Comparison of ENCODE assay signal across 13 mouse cellular contexts in genomic region chr4:55227394-55227793, GRCm38 (mm10).
DNase-seq lines count a peak whose midpoint lies in the region; ATAC-seq and TF ChIP-seq lines count a peak whose summit lies in the region.
"Had no signal": no experiment of that assay in that cellular context is flagged by ENCODE, and none has a peak within 500 bp of the region (broad histone marks: within the 10 kb centered on the region; RNA-seq: fewer than 3 reads in every experiment).

No protein-coding gene starts in this region.

- no peak for TF ChIP-seq EP300 in stomach, postnatal 0 days (optimal IDR thresholded peaks at IDR 0.05)

- H3K4me2 ChIP-seq in midbrain, postnatal 0 days (ENCODE audit: low read depth, low read length, poor library complexity, severe bottlenecking): no peak overlapping the region
- no peak overlapping the region for H3K4me2 ChIP-seq in midbrain, embryonic 14.5 days (ENCODE audit: low read length)
- H3K4me2 ChIP-seq in stomach, postnatal 0 days (replicated peaks; ENCODE audit: low read depth): no peak overlapping the region
- H3K4me2 ChIP-seq: neural tube, embryonic 15.5 days had no signal

- no peaks in the 10 kb centered on the region for H3K27me3 ChIP-seq in midbrain, postnatal 0 days (ENCODE audit: insufficient read depth, low read length)
- no peaks in the 10 kb centered on the region for H3K27me3 ChIP-seq in midbrain, embryonic 14.5 days (ENCODE audit: control insufficient read depth, insufficient read depth, low read length)
- H3K27me3 ChIP-seq in stomach, postnatal 0 days (ENCODE audit: control insufficient read depth, insufficient read depth, low read length): no peaks in the 10 kb centered on the region
- H3K27me3 ChIP-seq: neural tube, embryonic 15.5 days had no signal

- no peak overlapping the region for H3K9ac ChIP-seq in midbrain, postnatal 0 days (replicated peaks; ENCODE audit: low read length, poor library complexity, severe bottlenecking)
- no peak overlapping the region for H3K9ac ChIP-seq in midbrain, embryonic 14.5 days (replicated peaks; ENCODE audit: low read length)
- H3K9ac ChIP-seq in stomach, postnatal 0 days (ENCODE audit: low read length): no peak overlapping the region
- H3K9ac ChIP-seq: liver, embryonic 14.5 days; neural tube, embryonic 15.5 days had no signal

- ATAC-seq in frontal cortex, adult (ENCODE audit: low TSS enrichment): peak; percentile 31; the same call in 1 of the 2 replicates
- no peak for ATAC-seq in midbrain, postnatal 0 days (ENCODE audit: low FRiP score)
- ATAC-seq in midbrain, embryonic 14.5 days (ENCODE audit: low FRiP score, low TSS enrichment): no peak
- no peak for ATAC-seq in stomach, postnatal 0 days (ENCODE audit: low FRiP score, low TSS enrichment)

- H3K27ac ChIP-seq in midbrain, postnatal 0 days (ENCODE audit: low read depth, low read length): no peak overlapping the region
- no peak overlapping the region for H3K27ac ChIP-seq in midbrain, embryonic 14.5 days (replicated peaks; ENCODE audit: low read depth, low read length)
- no peak overlapping the region for H3K27ac ChIP-seq in stomach, postnatal 0 days (replicated peaks)
- H3K27ac ChIP-seq: liver, embryonic 14.5 days; neural tube, embryonic 15.5 days had no signal

- H3K36me3 ChIP-seq in midbrain, postnatal 0 days (ENCODE audit: insufficient read depth, low read length): no peaks in the 10 kb centered on the region
- no peaks in the 10 kb centered on the region for H3K36me3 ChIP-seq in midbrain, embryonic 14.5 days (ENCODE audit: control insufficient read depth, insufficient read depth, low read length)
- H3K36me3 ChIP-seq in stomach, postnatal 0 days (ENCODE audit: control insufficient read depth, insufficient read depth, low read length): no peaks in the 10 kb centered on the region
- H3K36me3 ChIP-seq: neural tube, embryonic 15.5 days had no signal

- H3K9me3 ChIP-seq in midbrain, postnatal 0 days (ENCODE audit: low read length): no peaks in the 10 kb centered on the region
- H3K9me3 ChIP-seq in midbrain, embryonic 14.5 days (ENCODE audit: control insufficient read depth, low read length): no peaks in the 10 kb centered on the region
- H3K9me3 ChIP-seq in stomach, postnatal 0 days (ENCODE audit: control insufficient read depth, low read length): no peaks in the 10 kb centered on the region
- H3K9me3 ChIP-seq: neural tube, embryonic 15.5 days had no signal

- 58% methylated on average over 3 of the region's 3 CpGs for WGBS in midbrain, postnatal 0 days
- WGBS in midbrain, embryonic 14.5 days: 61% methylated on average over 3 of the region's 3 CpGs
- 40% methylated on average over 3 of the region's 3 CpGs for WGBS in stomach, postnatal 0 days

- no peaks in the 10 kb centered on the region for H3K4me1 ChIP-seq in midbrain, postnatal 0 days (ENCODE audit: insufficient read depth, low read length)
- no peaks in the 10 kb centered on the region for H3K4me1 ChIP-seq in midbrain, embryonic 14.5 days (ENCODE audit: control insufficient read depth, insufficient read depth, low read length)
- no peaks in the 10 kb centered on the region for H3K4me1 ChIP-seq in stomach, postnatal 0 days (replicated peaks; ENCODE audit: control insufficient read depth, insufficient read depth)
- H3K4me1 ChIP-seq: neural tube, embryonic 15.5 days had no signal

- peak; percentile 58 for TF ChIP-seq CTCF in midbrain, postnatal 0 days (IDR thresholded peaks at IDR 0.05)
- TF ChIP-seq CTCF in stomach, postnatal 0 days (IDR thresholded peaks at IDR 0.05; ENCODE audit: low read depth): peak; percentile 50

- DNase-seq in frontal cortex, postnatal 10 days (ENCODE audit: low spot score in 2 of 2): no peak
- peak; percentile 4 to 33 for DNase-seq in kidney, postnatal 36 days
- DNase-seq in kidney, postnatal 14 days: no peak
- DNase-seq in midbrain, postnatal 0 days (ENCODE audit: low spot score): no peak
- DNase-seq in midbrain, embryonic 14.5 days: no peak
- no peak for DNase-seq in stomach, postnatal 0 days (ENCODE audit: low spot score)
- no peak for DNase-seq in urinary bladder, postnatal 14 days (ENCODE audit: low spot score)
- DNase-seq: cerebellum, adult 9-11 months; heart, postnatal 14 days; right cerebral cortex, adult 18-20 months had no signal

- no peak overlapping the region for H3K4me3 ChIP-seq in midbrain, postnatal 0 days (ENCODE audit: low read depth, low read length)
- H3K4me3 ChIP-seq in midbrain, embryonic 14.5 days (replicated peaks; ENCODE audit: low read depth, low read length): no peak overlapping the region
- no peak overlapping the region for H3K4me3 ChIP-seq in stomach, postnatal 0 days (ENCODE audit: low read depth, low read length)
- H3K4me3 ChIP-seq: neural tube, embryonic 15.5 days had no signal

Comparison
In these comparisons a context has a peak if more than half of its experiments do, and no peak if none do; other contexts are left out.
1. DNase-seq: peak in kidney, postnatal 36 days (2 of 2); none in frontal cortex, postnatal 10 days (0 of 2), kidney, postnatal 14 days (single experiment), midbrain, postnatal 0 days (single experiment), midbrain, embryonic 14.5 days (single experiment), stomach, postnatal 0 days (single experiment) and urinary bladder, postnatal 14 days (single experiment).